Mouse (Mus musculus) cerebellum, adult 2 months (tissue): ENCODE measurements around the gene Shisa5.

ENCODE experiments used
- CTCF ChIP-seq: fragments of 200-500 bp; IDR thresholded peaks from 2 replicates; pipeline ENCODE4 v1.5.1; 2011; ENCODE audit warnings: low read depth, mild to moderate bottlenecking, control low read depth, low read length, moderate library complexity, borderline replicate concordance; ENCODE audit not compliant: insufficient read depth
- POLR2A ChIP-seq: fragments of 200-500 bp; IDR thresholded peaks from 2 replicates; pipeline ENCODE4 v1.6.1; 2011; ENCODE audit warnings: low read length, control low read depth, borderline replicate concordance; ENCODE audit not compliant: insufficient read depth

GRCm38 (mm10) chr9:109105011-109105410, 66.6 kb downstream of the Shisa5 start:
- TF ChIP-seq CTCF = no peak
- TF ChIP-seq POLR2A = no peak
